Mouse (Mus musculus) heart, postnatal 4 days (tissue): ENCODE measurements around the gene Folr1. TPM values are rescaled to one million over a fixed set of nuclear protein-coding genes. Genes with fewer than 3 reads are reported as not detected.
A peak's percentile ranks its signal among the peaks of the same experiment; 100 is the strongest.

Source experiments
- DNase-seq: peaks from one replicate; pipeline ENCODE4 v3.0.0; 2021
- microRNA-seq, 2 experiments: library from miRNA; unstranded; fragments of <30 nt; microRNA quantifications; one replicate each; pipeline ENCODE4 v1.2.0; 2021 to 2022
- total RNA-seq, 2 experiments: library from RNA; stranded (reverse); gene quantifications; 2 replicates each; pipeline ENCODE4 v1.2.3; 2021

Folr1 gene
- total RNA-seq, 2 experiments from 2014 or later = 1.1 to 2.9 TPM

DNA sequence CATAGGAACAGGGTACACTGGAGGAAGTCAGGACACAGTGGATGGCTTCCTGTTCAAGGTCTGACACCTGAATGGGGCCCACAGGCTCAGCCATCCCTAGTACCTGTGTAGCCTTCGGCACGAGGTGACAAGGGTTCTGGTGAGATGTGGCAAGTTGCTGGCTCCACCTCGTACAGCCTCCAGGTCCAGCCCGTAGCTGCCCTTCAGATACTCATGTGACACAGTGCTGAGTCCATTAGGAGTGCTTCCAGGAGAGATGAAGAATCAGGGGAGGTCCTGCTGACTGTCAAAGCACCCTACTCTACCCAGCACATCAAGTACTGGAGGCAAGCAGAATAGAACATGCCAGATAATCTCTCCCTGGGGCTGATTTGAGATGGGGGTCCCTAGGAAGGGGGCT lies 38.2 kb downstream of the Folr1 start:
- no peak for DNase-seq

DNA sequence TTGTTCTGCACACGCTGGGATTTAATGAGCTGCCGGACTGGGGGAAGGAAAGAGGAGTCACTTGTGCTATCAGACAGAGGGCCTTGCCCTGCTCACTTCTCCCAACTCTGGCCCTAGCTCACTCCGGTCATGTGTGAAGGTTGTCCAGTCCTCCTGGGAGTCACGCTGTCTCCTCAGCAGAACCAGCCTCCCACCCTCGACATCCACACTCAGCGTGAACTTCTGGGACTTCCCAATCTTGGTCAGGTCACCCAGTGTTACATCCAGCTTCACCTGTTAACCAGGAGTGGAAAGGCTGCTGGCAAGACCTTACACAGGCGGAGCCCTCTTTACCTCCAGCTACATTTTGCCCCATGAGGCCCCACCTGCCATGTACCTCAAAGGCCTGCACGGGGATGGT lies 39.2 kb downstream of the Folr1 start:
- no peak for DNase-seq

DNA sequence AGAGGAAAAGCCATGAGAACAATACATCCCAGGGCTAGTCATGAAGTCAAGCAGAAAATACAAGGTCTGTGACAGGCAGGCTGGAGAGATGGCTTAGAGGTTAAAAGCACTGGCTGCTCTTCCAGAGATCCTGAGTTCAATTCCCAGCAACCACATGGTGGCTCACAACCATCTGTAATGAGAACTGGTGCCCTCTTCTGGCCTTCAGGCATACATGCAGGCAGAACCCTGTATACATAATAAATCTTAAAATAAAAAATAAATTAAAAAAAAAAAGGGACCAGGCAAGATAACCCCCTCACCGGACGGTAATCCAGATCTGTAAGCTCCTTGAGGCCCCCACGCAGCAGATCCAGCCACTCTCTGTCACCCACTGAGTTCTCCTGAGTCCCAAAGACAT lies 40.2 kb downstream of the Folr1 start:
- no peak for DNase-seq

DNA sequence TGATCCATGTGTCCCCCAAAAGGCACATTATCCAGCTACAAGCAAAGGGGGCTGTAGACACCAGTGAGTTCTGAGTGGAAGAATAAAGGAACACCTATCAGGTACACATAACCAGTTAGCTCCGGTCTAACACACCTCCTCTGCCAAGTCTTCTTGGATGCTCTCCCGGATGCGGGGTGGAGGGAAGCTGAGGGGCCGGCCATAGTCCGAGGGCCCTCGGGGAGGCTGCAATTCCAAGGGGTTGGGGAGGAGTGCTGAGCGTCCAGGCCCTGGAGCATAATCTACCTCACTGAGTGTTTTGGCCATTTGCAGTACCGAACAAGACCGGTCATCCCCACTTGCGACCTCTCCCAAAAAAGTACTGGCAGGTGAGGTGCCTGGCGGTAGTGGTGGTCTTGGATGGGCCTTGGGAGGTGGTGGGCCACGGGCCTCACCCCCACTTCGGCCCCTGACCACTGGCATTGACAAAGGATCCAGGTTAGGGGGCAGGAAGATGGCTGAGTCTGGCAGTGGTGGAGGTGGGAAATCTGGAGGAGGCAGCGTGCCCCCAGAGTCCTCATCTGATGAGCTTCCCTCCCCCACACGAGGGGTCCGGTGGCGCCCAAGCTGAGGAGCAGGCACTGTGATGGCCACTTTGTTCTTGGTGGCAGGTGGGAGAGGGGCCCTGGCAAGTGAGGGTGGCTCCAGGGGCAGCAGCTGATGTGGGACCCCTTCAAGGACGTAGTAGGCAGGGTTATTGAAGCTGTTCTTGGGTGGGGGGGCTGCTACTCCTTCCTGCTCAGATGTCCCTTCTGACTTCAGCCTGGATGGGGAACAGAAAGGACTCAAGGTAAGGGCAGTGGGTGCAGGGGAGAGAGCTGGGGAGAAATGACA lies 46.6 kb downstream of the Folr1 start:
- DNase-seq = no peak

DNA sequence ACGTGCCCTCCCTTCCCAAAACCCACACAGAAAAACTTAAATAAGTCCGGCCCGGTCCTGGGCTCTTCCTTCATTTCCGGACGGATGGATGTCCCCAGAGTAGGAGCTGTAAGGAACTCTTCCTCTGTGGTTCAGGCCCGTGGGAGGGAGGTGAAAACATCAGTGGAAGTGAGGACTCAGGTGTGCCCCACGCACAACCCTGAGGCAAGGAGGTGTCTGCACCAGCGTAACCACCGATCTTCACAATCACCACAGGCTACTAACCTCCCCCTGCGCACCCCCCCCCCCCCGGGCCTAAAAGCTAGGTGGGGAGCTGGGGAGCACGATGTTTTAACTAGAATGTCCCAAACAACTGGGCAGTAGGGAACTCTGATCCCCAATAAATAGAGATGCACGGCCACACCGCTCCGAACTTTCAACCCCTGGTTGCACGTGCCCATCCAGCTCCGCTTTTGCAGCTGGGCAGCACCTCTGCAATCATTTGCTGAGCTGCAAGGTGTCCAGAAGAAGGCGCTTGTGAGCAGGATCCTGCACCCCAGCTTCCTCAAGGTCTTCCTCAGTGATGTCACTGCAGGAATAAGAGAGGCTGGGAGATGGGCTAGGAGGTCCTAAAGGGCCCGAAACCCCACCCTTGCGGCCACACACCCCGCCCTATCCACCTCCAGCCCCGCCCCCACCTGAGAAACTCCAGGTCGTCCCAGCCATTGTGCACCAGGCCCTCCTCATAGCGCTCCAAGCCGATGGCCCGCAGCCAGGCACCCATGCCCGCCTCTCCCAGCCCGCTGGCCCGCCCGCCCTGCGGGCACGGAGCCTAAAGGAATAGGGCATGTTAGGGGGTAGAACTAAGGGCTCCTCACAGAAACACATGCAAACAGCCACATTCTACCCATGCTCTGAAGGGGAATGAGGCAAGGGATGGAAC lies 47.5 kb downstream of the Folr1 start:
- peak; percentile 51 for DNase-seq

DNA sequence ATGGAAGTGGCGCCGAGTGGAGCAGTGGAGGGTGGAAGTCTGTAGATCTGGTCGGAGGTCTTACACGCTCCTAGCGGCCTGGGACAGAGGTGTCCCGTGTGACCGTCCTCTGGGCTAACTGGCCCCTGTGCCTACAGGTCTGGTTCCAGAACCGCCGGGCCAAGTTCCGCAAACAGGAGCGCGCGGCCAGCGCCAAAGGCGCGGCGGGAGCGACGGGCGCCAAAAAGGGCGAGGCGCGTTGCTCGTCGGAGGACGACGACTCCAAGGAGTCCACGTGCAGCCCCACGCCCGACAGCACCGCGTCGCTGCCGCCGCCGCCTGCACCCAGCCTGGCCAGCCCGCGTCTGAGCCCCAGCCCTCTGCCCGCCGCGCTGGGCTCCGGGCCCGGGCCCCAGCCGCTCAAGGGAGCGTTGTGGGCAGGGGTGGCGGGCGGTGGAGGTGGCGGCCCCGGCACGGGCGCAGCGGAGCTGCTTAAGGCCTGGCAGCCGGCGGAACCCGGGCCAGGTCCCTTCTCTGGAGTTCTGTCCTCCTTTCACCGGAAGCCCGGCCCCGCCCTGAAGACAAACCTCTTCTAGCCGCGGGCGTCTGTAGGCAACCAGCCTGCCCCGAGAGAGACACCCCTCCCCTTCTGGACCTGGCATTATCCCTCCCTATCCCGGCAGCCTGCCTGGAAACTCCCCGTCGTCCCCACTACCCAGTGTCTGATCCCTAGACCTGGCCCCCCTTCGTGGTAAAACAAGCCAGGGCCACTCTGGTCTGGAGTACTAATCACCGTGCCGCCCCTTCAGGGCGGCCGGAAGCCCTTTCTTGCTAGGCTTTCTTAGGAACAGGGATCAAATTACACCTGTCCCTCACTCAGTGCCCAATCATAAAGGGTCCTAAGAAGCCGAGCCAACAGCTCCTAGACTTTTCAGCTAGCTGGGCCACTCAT lies 48.8 kb downstream of the Folr1 start:
- DNase-seq = peak; percentile 76

DNA sequence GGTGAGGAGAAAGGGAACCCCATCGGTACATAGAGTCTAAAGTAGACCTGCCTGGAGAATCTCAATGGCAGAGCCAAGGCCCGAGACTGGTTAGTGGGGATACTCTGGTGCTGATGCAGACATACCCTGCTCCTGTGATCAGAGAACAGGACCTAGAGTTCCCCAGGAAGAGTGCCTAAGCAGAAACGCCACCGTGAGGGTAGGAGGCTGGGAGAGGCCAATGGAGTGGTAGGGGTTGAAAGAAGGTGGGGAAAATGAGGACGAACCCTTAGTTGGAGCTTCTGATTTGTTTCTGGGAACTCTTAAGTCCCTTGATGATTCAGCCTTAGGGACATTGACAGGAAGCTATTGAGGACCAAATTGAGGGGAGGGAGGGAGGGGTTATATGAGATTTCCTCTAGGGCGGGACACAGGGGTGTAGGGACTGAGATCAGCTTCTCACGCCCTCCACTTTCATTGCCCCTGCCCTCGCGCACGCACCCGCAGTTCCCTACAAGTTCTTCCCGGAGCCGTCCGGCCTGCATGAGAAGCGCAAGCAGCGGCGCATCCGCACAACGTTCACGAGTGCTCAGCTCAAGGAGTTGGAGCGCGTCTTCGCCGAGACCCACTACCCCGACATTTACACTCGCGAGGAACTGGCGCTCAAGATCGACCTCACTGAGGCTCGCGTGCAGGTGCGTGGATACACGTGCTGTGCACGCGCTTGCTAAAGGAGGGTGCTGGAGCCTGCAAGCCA lies 50.1 kb downstream of the Folr1 start:
- DNase-seq = no peak

DNA sequence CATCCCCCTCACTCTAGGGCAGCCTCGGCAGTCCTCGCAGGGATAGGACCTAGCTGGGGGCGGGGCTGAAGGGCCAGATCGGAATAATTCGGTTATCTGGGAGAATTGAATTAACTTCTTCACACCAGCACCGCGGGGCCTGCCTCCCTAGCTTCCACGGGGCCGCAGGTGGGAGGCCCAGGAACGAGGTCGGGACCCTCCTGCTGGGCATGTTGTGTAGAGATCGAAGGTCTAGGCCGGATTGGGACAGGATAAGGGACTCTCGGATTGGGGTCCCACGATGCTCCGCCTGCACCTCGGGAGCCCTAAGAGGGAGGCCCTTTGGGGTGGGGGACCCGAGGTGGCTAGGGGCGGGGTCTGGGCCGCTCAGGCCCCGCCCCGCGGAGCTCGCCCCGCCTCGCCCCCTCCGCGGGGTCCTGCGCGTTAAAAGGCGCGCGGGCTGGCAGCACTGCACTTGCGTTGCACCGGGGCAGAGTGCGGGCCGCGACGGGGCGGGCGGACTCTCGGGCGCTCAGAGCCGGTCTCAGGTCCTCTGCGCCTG lies 52.7 kb downstream of the Folr1 start, which contains the start of gene Phox2a:
TSS of gene Phox2a (plus strand) at position 453 of the 541 bp plus-strand sequence.
- no peak for DNase-seq

Small RNAs within 50 kb of the gene (microRNA-seq; reads per million reads assigned to microRNA genes)
- gene Gm22655 = 0 reads per million in 2 experiments

Other genes starting within 250 kb of the Folr1 start
- gene Clpb, start 207.2 kb downstream of the Folr1 start, total RNA-seq = 10 to 100 TPM; 50.3 to 52.7 TPM
- under 1 TPM; 0.27 to 0.43 TPM for gene Phox2a, start 52.5 kb downstream of the Folr1 start, total RNA-seq
- 100 to 1,000 TPM; 139 to 141 TPM for gene Inppl1, start 32.6 kb downstream of the Folr1 start, total RNA-seq
- gene Folr2, start 13.6 kb downstream of the Folr1 start, total RNA-seq = under 1 TPM; 0.33 to 0.38 TPM
- gene Anapc15, start 7.1 kb downstream of the Folr1 start, total RNA-seq = 10 to 100 TPM; 45.7 to 50.8 TPM
- 100 to 1,000 TPM; 104 to 109 TPM for gene Lamtor1, start 35.1 kb upstream of the Folr1 start, total RNA-seq
- not detected for gene Tomt, start 35.6 kb upstream of the Folr1 start, total RNA-seq
- gene Lrrc51, start 63.1 kb upstream of the Folr1 start, total RNA-seq = 1 to 10 TPM; 1.1 TPM
- gene Numa1, start 63.3 kb upstream of the Folr1 start, total RNA-seq = 100 to 1,000 TPM in 1 of 2 experiments, 10 to 100 TPM in 1; 98.4 to 108 TPM
- gene Il18bp, start 147.9 kb upstream of the Folr1 start, total RNA-seq = 1 to 10 TPM; 3.6 to 4.1 TPM
- gene Rnf121, start 194.7 kb upstream of the Folr1 start, total RNA-seq = 10 to 100 TPM; 23.8 to 25.6 TPM
- 10 to 100 TPM; 13.2 to 13.3 TPM for gene Xndc1, start 194.7 kb upstream of the Folr1 start, total RNA-seq
- 1 to 10 TPM in 1 of 2 experiments, under 1 TPM in 1; 0.90 to 1.1 TPM for gene Xntrpc, start 194.9 kb upstream of the Folr1 start, total RNA-seq
- under 1 TPM; 0.36 to 0.50 TPM for gene Trpc2, start 212.3 kb upstream of the Folr1 start, total RNA-seq
- gene Art1, start 231.0 kb upstream of the Folr1 start, total RNA-seq = 1 to 10 TPM; 8.0 to 8.1 TPM
- gene Art5, start 238.7 kb upstream of the Folr1 start, total RNA-seq = 1 to 10 TPM in 1 of 2 experiments, under 1 TPM in 1; 0.45 to 1.1 TPM
- under 1 TPM in 1 of 2 experiments, not detected in 1; 0.10 TPM for gene Chrna10, start 246.0 kb upstream of the Folr1 start, total RNA-seq